Mouse (Mus musculus): Measurements from ENCODE around the gene Irs2. TPM values are rescaled to one million over a fixed set of nuclear protein-coding genes. Genes with fewer than 3 reads are reported as not detected.

Irs2 gene
- polyA plus RNA-seq, 1 experiment from 2014 or later, result 6.5 TPM

GRCm38 (mm10) chr8:10996247-10996646, 12.0 kb downstream of the Irs2 start:
- H3K4me1 ChIP-seq, result peaks cover 52% of the 10 kb centered on the region
- H3K9ac ChIP-seq, result no peak overlapping the region
- H3K36me3 ChIP-seq, result peaks cover 17% of the 10 kb centered on the region
- ATAC-seq (ENCODE audit: insufficient number of reproducible peaks, low FRiP score, low TSS enrichment, low read depth), result no peak
- H3K27me3 ChIP-seq, result no peaks in the 10 kb centered on the region
- H3K9me3 ChIP-seq, result no peaks in the 10 kb centered on the region
- no peak overlapping the region for H3K4me2 ChIP-seq
- H3K4me3 ChIP-seq, result no peak overlapping the region
- H3K27ac ChIP-seq, result no peak overlapping the region
- 83% methylated on average over 2 of the region's 2 CpGs for WGBS

GRCm38 (mm10) chr8:10995756-10996155, 12.5 kb downstream of the Irs2 start:
- ATAC-seq (ENCODE audit: insufficient number of reproducible peaks, low FRiP score, low TSS enrichment, low read depth), result no peak
- no peak overlapping the region for H3K4me2 ChIP-seq
- no peaks in the 10 kb centered on the region for H3K9me3 ChIP-seq
- WGBS, result 66% methylated on average over 2 of the region's 2 CpGs
- H3K4me3 ChIP-seq, result no peak overlapping the region
- no peak overlapping the region for H3K27ac ChIP-seq
- no peak overlapping the region for H3K9ac ChIP-seq
- H3K36me3 ChIP-seq, result peaks cover 17% of the 10 kb centered on the region
- peaks cover 52% of the 10 kb centered on the region for H3K4me1 ChIP-seq
- no peaks in the 10 kb centered on the region for H3K27me3 ChIP-seq

GRCm38 (mm10) chr8:10994390-10994954, 13.8 kb downstream of the Irs2 start:
- Histone ChIP-seq H3K27me3 (no peaks in the 10 kb centered on the region), H3K4me3 (no peak overlapping the region), H3K4me2 (no peak overlapping the region), H3K9me3 (no peaks in the 10 kb centered on the region), H3K36me3 (peaks cover 17% of the 10 kb centered on the region), H3K4me1 (peaks cover 48% of the 10 kb centered on the region), H3K9ac (no peak overlapping the region), H3K27ac (no peak overlapping the region)
- ATAC-seq (ENCODE audit: insufficient number of reproducible peaks, low FRiP score, low TSS enrichment, low read depth), result no peak
- WGBS, result 91% methylated on average over 6 of the region's 6 CpGs

- H3K4me3 ChIP-seq, result no peak overlapping the region
- peaks cover 16% of the 10 kb centered on the region for H3K36me3 ChIP-seq
- no peaks in the 10 kb centered on the region for H3K27me3 ChIP-seq
- no peaks in the 10 kb centered on the region for H3K9me3 ChIP-seq
- 78% methylated on average over 10 of the region's 10 CpGs for WGBS
- H3K9ac ChIP-seq, result no peak overlapping the region
- no peak overlapping the region for H3K4me2 ChIP-seq
- H3K27ac ChIP-seq, result no peak overlapping the region
- peaks cover 50% of the 10 kb centered on the region for H3K4me1 ChIP-seq
- no peak for ATAC-seq (ENCODE audit: insufficient number of reproducible peaks, low FRiP score, low TSS enrichment, low read depth)
Measured at GRCm38 (mm10) chr8:10993582-10994216, 14.6 kb downstream of the Irs2 start.

GRCm38 (mm10) chr8:10992081-10992480, 16.2 kb downstream of the Irs2 start:
- Histone ChIP-seq H3K36me3 (peaks cover 9% of the 10 kb centered on the region), H3K9ac (no peak overlapping the region), H3K4me2 (no peak overlapping the region), H3K27me3 (no peaks in the 10 kb centered on the region), H3K27ac (no peak overlapping the region), H3K9me3 (no peaks in the 10 kb centered on the region), H3K4me1 (peaks cover 45% of the 10 kb centered on the region), H3K4me3 (no peak overlapping the region)
- no peak for ATAC-seq (ENCODE audit: insufficient number of reproducible peaks, low FRiP score, low TSS enrichment, low read depth)
- 50% methylated on average over 8 of the region's 8 CpGs for WGBS

GRCm38 (mm10) chr8:10991323-10991722, 16.9 kb downstream of the Irs2 start:
- Histone ChIP-seq H3K4me3 (no peak overlapping the region), H3K4me2 (no peak overlapping the region), H3K27ac (peak overlapping the region; percentile 23; the same call in 1 of the 2 replicates), H3K36me3 (peaks cover 16% of the 10 kb centered on the region), H3K4me1 (peaks cover 45% of the 10 kb centered on the region), H3K9me3 (no peaks in the 10 kb centered on the region), H3K27me3 (no peaks in the 10 kb centered on the region), H3K9ac (no peak overlapping the region)
- WGBS, result 60% methylated on average over 2 of the region's 2 CpGs
- no peak for ATAC-seq (ENCODE audit: insufficient number of reproducible peaks, low FRiP score, low TSS enrichment, low read depth)

GRCm38 (mm10) chr8:10990421-10991110, 17.7 kb downstream of the Irs2 start:
- no peak overlapping the region for H3K4me2 ChIP-seq
- H3K4me1 ChIP-seq, result peaks cover 42% of the 10 kb centered on the region

GRCm38 (mm10) chr8:10989946-10990345, 18.3 kb downstream of the Irs2 start:
- Histone ChIP-seq H3K27ac (no peak overlapping the region), H3K36me3 (peaks cover 28% of the 10 kb centered on the region), H3K4me1 (peaks cover 39% of the 10 kb centered on the region), H3K4me3 (no peak overlapping the region), H3K9ac (no peak overlapping the region), H3K9me3 (no peaks in the 10 kb centered on the region), H3K4me2 (no peak overlapping the region), H3K27me3 (no peaks in the 10 kb centered on the region)
- 85% methylated on average over 3 of the region's 3 CpGs for WGBS
- ATAC-seq (ENCODE audit: insufficient number of reproducible peaks, low FRiP score, low TSS enrichment, low read depth), result no peak

More at GRCm38 (mm10) chr8:10990421-10991110, 17.7 kb downstream of the Irs2 start:
- H3K4me3 ChIP-seq, result no peak overlapping the region
- no peaks in the 10 kb centered on the region for H3K27me3 ChIP-seq
- no peak overlapping the region for H3K9ac ChIP-seq
- H3K36me3 ChIP-seq, result peaks cover 24% of the 10 kb centered on the region
- H3K27ac ChIP-seq, result peak overlapping the region; percentile 23; the same call in 1 of the 2 replicates
- no peak for ATAC-seq (ENCODE audit: insufficient number of reproducible peaks, low FRiP score, low TSS enrichment, low read depth)
- 15% methylated on average over 10 of the region's 10 CpGs for WGBS
- no peaks in the 10 kb centered on the region for H3K9me3 ChIP-seq

GRCm38 (mm10) chr8:10986638-10987037, 21.6 kb downstream of the Irs2 start:
- no peaks in the 10 kb centered on the region for H3K9me3 ChIP-seq
- H3K27me3 ChIP-seq, result no peaks in the 10 kb centered on the region
- 96% methylated on average over 17 of the region's 17 CpGs for WGBS
- H3K4me1 ChIP-seq, result peaks cover 22% of the 10 kb centered on the region
- no peak overlapping the region for H3K27ac ChIP-seq
- H3K9ac ChIP-seq, result no peak overlapping the region
- H3K4me2 ChIP-seq, result no peak overlapping the region
- no peak overlapping the region for H3K4me3 ChIP-seq
- ATAC-seq (ENCODE audit: insufficient number of reproducible peaks, low FRiP score, low TSS enrichment, low read depth), result no peak
- peaks cover 24% of the 10 kb centered on the region for H3K36me3 ChIP-seq

- Histone ChIP-seq H3K36me3 (peaks cover 24% of the 10 kb centered on the region), H3K27ac (no peak overlapping the region), H3K4me1 (peaks cover 13% of the 10 kb centered on the region; the same call in 1 of the 2 replicates), H3K4me2 (no peak overlapping the region), H3K9ac (no peak overlapping the region), H3K4me3 (no peak overlapping the region), H3K27me3 (no peaks in the 10 kb centered on the region), H3K9me3 (no peaks in the 10 kb centered on the region)
- 84% methylated on average over 7 of the region's 7 CpGs for WGBS
- ATAC-seq (ENCODE audit: insufficient number of reproducible peaks, low FRiP score, low TSS enrichment, low read depth), result no peak
Measured at GRCm38 (mm10) chr8:10985064-10985463, 23.2 kb downstream of the Irs2 start.

GRCm38 (mm10) chr8:10980876-10981275, 27.4 kb downstream of the Irs2 start:
- Histone ChIP-seq H3K4me1 (peaks cover 29% of the 10 kb centered on the region), H3K9me3 (no peaks in the 10 kb centered on the region), H3K4me3 (no peak overlapping the region), H3K9ac (no peak overlapping the region), H3K36me3 (peaks cover 12% of the 10 kb centered on the region), H3K27ac (no peak overlapping the region), H3K4me2 (no peak overlapping the region), H3K27me3 (no peaks in the 10 kb centered on the region)
- no peak for ATAC-seq (ENCODE audit: insufficient number of reproducible peaks, low FRiP score, low TSS enrichment, low read depth)
- WGBS, result 89% methylated on average over 6 of the region's 6 CpGs

GRCm38 (mm10) chr8:10979916-10980315, 28.3 kb downstream of the Irs2 start:
- Histone ChIP-seq H3K36me3 (peaks cover 5% of the 10 kb centered on the region), H3K9ac (no peak overlapping the region), H3K27me3 (no peaks in the 10 kb centered on the region), H3K4me1 (peaks cover 32% of the 10 kb centered on the region), H3K27ac (no peak overlapping the region), H3K9me3 (no peaks in the 10 kb centered on the region), H3K4me3 (no peak overlapping the region), H3K4me2 (no peak overlapping the region)
- 60% methylated on average over 7 of the region's 7 CpGs for WGBS
- no peak for ATAC-seq (ENCODE audit: insufficient number of reproducible peaks, low FRiP score, low TSS enrichment, low read depth)
